ENCODE assay signal across 13 mouse cellular contexts in genomic region chr10:39654001-39654416, GRCm38 (mm10). TPM values are rescaled to one million over a fixed set of nuclear protein-coding genes. Genes with fewer than 3 reads are reported as not detected.
A peak's percentile ranks its signal among the peaks of the same experiment; 100 is the strongest.
DNase-seq lines count a peak whose midpoint lies in the region; ATAC-seq and TF ChIP-seq lines count a peak whose summit lies in the region.
"Had no signal": no experiment of that assay in that cellular context is flagged by ENCODE, and none has a peak within 500 bp of the region (broad histone marks: within the 10 kb centered on the region; RNA-seq: fewer than 3 reads in every experiment).

No protein-coding gene starts in this region.

- H3K9ac ChIP-seq in forebrain, postnatal 0 days = no peak overlapping the region
- H3K9ac ChIP-seq in limb, embryonic 15.5 days = no peak overlapping the region
- H3K9ac ChIP-seq: heart, embryonic 15.5 days had no signal

- no peak overlapping the region for H3K4me2 ChIP-seq in forebrain, postnatal 0 days (ENCODE audit: low read depth)
- H3K4me2 ChIP-seq in limb, embryonic 15.5 days = no peak overlapping the region
- H3K4me2 ChIP-seq: heart, embryonic 15.5 days had no signal

- no peak for TF ChIP-seq CTCF in forebrain, postnatal 0 days (IDR thresholded peaks at IDR 0.05; ENCODE audit: low read depth)

- no peaks in the 10 kb centered on the region for H3K27me3 ChIP-seq in forebrain, postnatal 0 days (ENCODE audit: insufficient read depth, low read length)
- H3K27me3 ChIP-seq in limb, embryonic 15.5 days = no peaks in the 10 kb centered on the region
- H3K27me3 ChIP-seq: heart, embryonic 15.5 days had no signal

- H3K27ac ChIP-seq in forebrain, postnatal 0 days (ENCODE audit: low read depth, low read length) = no peak overlapping the region
- peak overlapping the region; percentile 23; the same call in 1 of the 2 replicates for H3K27ac ChIP-seq in limb, embryonic 15.5 days
- H3K27ac ChIP-seq: heart, embryonic 15.5 days had no signal

- no peaks in the 10 kb centered on the region for H3K9me3 ChIP-seq in forebrain, postnatal 0 days (ENCODE audit: low read length)
- no peaks in the 10 kb centered on the region for H3K9me3 ChIP-seq in limb, embryonic 15.5 days
- H3K9me3 ChIP-seq: heart, embryonic 15.5 days had no signal

- no peak overlapping the region for H3K4me3 ChIP-seq in forebrain, postnatal 0 days (ENCODE audit: low read depth, low read length)
- no peak overlapping the region for H3K4me3 ChIP-seq in limb, embryonic 15.5 days
- H3K4me3 ChIP-seq: heart, embryonic 15.5 days had no signal

- peak; percentile 94 for DNase-seq in MN1 (ENCODE audit: low spot score)
- peak; percentile 78 for DNase-seq in NIH3T3 (ENCODE audit: low read depth)
- DNase-seq in forebrain, postnatal 0 days = no peak
- DNase-seq in spleen, postnatal 36 days (ENCODE audit: low spot score in 2 of 2) = no peak
- no peak for DNase-seq in right cerebral cortex, postnatal 4 days
- no peak for DNase-seq in c-Kit-positive CD71-positive TER-119-positive erythroid progenitor cells, embryonic 14.5 days (ENCODE audit: low spot score)
- DNase-seq: cerebellum, adult 18-20 months; kidney, postnatal 25 days; liver; lung, postnatal 14 days had no signal

- ATAC-seq in forebrain, postnatal 0 days = peak; percentile 12; the same call in 1 of the 2 replicates
- peak; percentile 67 for ATAC-seq in limb, embryonic 15.5 days (ENCODE audit: insufficient number of reproducible peaks, low FRiP score, low TSS enrichment, low read depth)
- ATAC-seq in cerebellum, adult (ENCODE audit: insufficient number of reproducible peaks, low FRiP score, low TSS enrichment) = no peak

- peaks cover 10% of the 10 kb centered on the region for H3K36me3 ChIP-seq in forebrain, postnatal 0 days (ENCODE audit: insufficient read depth)
- peaks cover 24% of the 10 kb centered on the region for H3K36me3 ChIP-seq in limb, embryonic 15.5 days

- 50% methylated on average over 8 of the region's 8 CpGs for WGBS in forebrain, postnatal 0 days
- 22% methylated on average over 8 of the region's 8 CpGs for WGBS in limb, embryonic 15.5 days

- peaks cover 4% of the 10 kb centered on the region for H3K4me1 ChIP-seq in forebrain, postnatal 0 days (ENCODE audit: insufficient read depth)
- peaks cover 16% of the 10 kb centered on the region for H3K4me1 ChIP-seq in limb, embryonic 15.5 days

RNA-seq across cellular contexts. Expression of gene Traf3ip2, which starts 41.3 kb away (rescaled TPM):
- 0.24 and 0.77 TPM in 2 replicates for total RNA-seq in forebrain, postnatal 0 days (2014; rRNA removed)
- polyA plus RNA-seq in forebrain, postnatal 0 days (2015; fragmentation: Nextera tagmentation; extraction: Ambion mirVana) = 4.8 and 6.0 TPM in 2 replicates
- polyA plus RNA-seq in limb, embryonic 15.5 days (2015; fragmentation: Nextera tagmentation; extraction: Ambion mirVana) = 14.9 and 15.5 TPM in 2 replicates

Comparison
In these comparisons a context has a peak if more than half of its experiments do, and no peak if none do; other contexts are left out.
1. DNase-seq: peak in MN1 (single experiment) and NIH3T3 (single experiment); none in forebrain, postnatal 0 days (single experiment), spleen, postnatal 36 days (0 of 2), right cerebral cortex, postnatal 4 days (single experiment) and c-Kit-positive CD71-positive TER-119-positive erythroid progenitor cells, embryonic 14.5 days (single experiment).